Mouse (Mus musculus) lung, embryonic 15.5 days (tissue): ENCODE measurements around the gene Mrpl16. TPM values are rescaled to one million over a fixed set of nuclear protein-coding genes. Genes with fewer than 3 reads are reported as not detected.

Experiments used
- ATAC-seq: fragments of 200-750 bp; cut with Nextera tagmentation; 2 replicates; pipeline ENCODE4 v1.8.0; 2017; ENCODE audit warnings: moderate number of reproducible peaks, borderline replicate concordance; ENCODE audit not compliant: low FRiP score, low TSS enrichment; ENCODE audit errors: extremely low read depth
- H3K27ac ChIP-seq: fragments of 300-500 bp; sonication (generic); 2 replicates; pipeline ENCODE4 v1.5.1; 2015; ENCODE audit warnings: moderate library complexity, mild to moderate bottlenecking, inconsistent platforms
- H3K27me3 ChIP-seq: fragments of 300-500 bp; sonication (generic); 2 replicates; pipeline ENCODE4 v1.6.1; 2015; ENCODE audit warnings: inconsistent platforms
- H3K36me3 ChIP-seq: fragments of 300-500 bp; sonication (generic); 2 replicates; pipeline ENCODE4 v1.6.1; 2015; ENCODE audit warnings: inconsistent platforms
- H3K4me1 ChIP-seq: fragments of 300-500 bp; sonication (generic); 2 replicates; pipeline ENCODE4 v1.6.1; 2015; ENCODE audit warnings: inconsistent platforms
- H3K4me2 ChIP-seq: fragments of 300-500 bp; sonication (generic); 2 replicates; pipeline ENCODE4 v1.6.1; 2015; ENCODE audit warnings: inconsistent platforms, mild to moderate bottlenecking, moderate library complexity
- H3K4me3 ChIP-seq: fragments of 300-500 bp; sonication (generic); 2 replicates; pipeline ENCODE4 v1.5.1; 2015; ENCODE audit warnings: mild to moderate bottlenecking, inconsistent platforms
- H3K9ac ChIP-seq: fragments of 300-500 bp; sonication (generic); 2 replicates; pipeline ENCODE4 v1.6.1; 2015; ENCODE audit warnings: inconsistent platforms
- H3K9me3 ChIP-seq: fragments of 300-500 bp; sonication (generic); 2 replicates; pipeline ENCODE4 v1.6.1; 2016; ENCODE audit warnings: inconsistent platforms
- WGBS: fragments of 180-500 bp; shearing (Covaris S2); methylation state at CpG from one replicate; pipeline ENCODE4 v1.1.7; 2015; 5-methylcytosine and 5-hydroxymethylcytosine counted together
- polyA plus RNA-seq: library from polyadenylated mRNA; unstranded; fragments of >200 nt; fragmentation: Nextera tagmentation; extraction: Ambion mirVana; gene quantifications from 2 replicates; pipeline ENCODE4 v1.2.1, GENCODE M21; 2015

The Mrpl16 gene
- polyA plus RNA-seq, 1 experiment from 2014 or later = 46.2 TPM

DNA sequence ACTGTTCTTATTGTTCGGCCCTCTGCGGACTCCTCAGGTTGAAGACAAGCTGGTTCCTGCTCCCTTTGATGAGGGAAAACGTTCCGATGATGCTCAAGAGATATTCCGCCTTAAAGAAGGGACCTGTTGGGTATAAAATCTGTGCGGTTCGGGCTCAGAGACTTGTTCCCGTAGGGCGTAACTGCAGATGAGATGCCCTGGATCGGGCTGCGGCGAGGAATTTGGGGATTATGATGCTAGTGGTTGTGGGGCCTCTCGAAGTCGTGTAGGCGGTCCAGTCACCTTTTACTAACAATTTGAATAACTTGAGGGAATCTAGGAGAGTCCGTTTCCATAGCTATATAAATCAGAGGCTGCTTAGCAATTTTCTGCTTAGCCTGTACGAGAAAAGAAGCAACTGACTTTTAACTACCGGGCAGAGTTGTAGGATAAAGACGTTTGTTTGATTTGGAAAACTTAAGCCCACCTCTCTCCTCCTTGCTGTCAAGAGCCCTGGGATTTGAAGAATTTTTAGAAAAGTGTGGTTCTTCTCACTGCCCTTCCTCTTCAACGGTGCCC is 49.0 kb downstream of the Mrpl16 start, which contains the start of gene Stx3:
TSS of gene Stx3 (minus strand) at position 261 of the 558 bp plus-strand sequence.
- Histone ChIP-seq H3K4me3 (peak within 1 kb of the TSS; percentile 76), H3K4me1 (peaks cover 16% of the 10 kb centered on the region), H3K9ac (peak within 1 kb of the TSS; percentile 77), H3K9me3 (no peaks in the 10 kb centered on the region), H3K36me3 (no peaks in the 10 kb centered on the region), H3K27me3 (peaks cover 8% of the 10 kb centered on the region; the same call in 1 of the 2 replicates), H3K4me2 (peak within 1 kb of the TSS; percentile 93), H3K27ac (peak within 1 kb of the TSS; percentile 70)
- no peak for ATAC-seq
- under 1% methylated on average over 20 of the region's 20 CpGs for WGBS

DNA sequence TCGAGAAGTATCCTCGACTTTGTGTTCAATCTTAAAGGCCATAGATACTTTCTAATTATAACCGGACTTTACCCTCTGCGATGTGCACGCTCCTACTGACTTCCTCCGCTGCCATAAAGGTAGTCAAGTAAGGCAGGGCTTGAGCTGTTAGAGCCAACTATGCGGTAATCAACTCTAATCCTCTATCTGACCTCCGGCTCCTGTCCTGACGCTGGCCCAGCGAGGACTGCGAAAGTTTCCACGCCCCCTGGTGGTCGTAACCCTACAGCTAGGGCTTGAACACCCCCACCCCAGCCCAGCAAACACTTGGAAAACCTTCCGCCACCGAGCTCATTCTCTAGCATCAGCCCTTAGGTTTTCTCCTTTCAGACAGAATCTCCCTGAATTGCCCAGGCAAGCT is 49.6 kb downstream of the Mrpl16 start:
- H3K4me3 ChIP-seq = peak overlapping the region; percentile 76
- H3K4me2 ChIP-seq = peak overlapping the region; percentile 93
- peaks cover 8% of the 10 kb centered on the region; the same call in 1 of the 2 replicates for H3K27me3 ChIP-seq
- H3K27ac ChIP-seq = no peak overlapping the region
- peak; percentile 71; the same call in 1 of the 2 replicates for ATAC-seq
- H3K9me3 ChIP-seq = no peaks in the 10 kb centered on the region
- H3K9ac ChIP-seq = no peak overlapping the region
- under 1% methylated on average over 15 of the region's 15 CpGs for WGBS
- peaks cover 16% of the 10 kb centered on the region for H3K4me1 ChIP-seq
- H3K36me3 ChIP-seq = no peaks in the 10 kb centered on the region

DNA sequence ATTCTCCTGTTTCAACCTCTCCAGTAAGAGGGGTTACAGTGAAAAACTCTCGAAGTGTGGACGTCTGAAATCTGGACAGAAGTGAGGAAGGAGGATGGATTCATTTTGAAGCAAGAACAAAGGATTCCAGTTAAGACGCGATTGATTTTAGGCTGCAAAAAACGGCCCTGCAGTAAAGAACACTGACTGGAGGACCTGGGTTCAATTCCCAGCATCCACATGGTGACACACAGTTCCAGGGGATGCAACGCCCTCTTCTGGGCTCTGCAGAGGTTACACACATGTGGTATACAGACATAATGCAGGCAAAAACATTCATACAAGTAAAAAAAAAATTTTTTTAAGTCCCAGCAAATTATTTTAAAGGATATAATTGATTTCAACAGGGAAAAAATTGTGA is 50.0 kb downstream of the Mrpl16 start:
- Histone ChIP-seq H3K4me2 (peak overlapping the region; percentile 93), H3K27me3 (peaks cover 8% of the 10 kb centered on the region; the same call in 1 of the 2 replicates), H3K9ac (no peak overlapping the region), H3K9me3 (no peaks in the 10 kb centered on the region), H3K36me3 (no peaks in the 10 kb centered on the region), H3K27ac (no peak overlapping the region), H3K4me1 (peaks cover 16% of the 10 kb centered on the region), H3K4me3 (peak overlapping the region; percentile 76; the same call in 1 of the 2 replicates)
- 24% methylated on average over 6 of the region's 6 CpGs for WGBS
- ATAC-seq = no peak

DNA sequence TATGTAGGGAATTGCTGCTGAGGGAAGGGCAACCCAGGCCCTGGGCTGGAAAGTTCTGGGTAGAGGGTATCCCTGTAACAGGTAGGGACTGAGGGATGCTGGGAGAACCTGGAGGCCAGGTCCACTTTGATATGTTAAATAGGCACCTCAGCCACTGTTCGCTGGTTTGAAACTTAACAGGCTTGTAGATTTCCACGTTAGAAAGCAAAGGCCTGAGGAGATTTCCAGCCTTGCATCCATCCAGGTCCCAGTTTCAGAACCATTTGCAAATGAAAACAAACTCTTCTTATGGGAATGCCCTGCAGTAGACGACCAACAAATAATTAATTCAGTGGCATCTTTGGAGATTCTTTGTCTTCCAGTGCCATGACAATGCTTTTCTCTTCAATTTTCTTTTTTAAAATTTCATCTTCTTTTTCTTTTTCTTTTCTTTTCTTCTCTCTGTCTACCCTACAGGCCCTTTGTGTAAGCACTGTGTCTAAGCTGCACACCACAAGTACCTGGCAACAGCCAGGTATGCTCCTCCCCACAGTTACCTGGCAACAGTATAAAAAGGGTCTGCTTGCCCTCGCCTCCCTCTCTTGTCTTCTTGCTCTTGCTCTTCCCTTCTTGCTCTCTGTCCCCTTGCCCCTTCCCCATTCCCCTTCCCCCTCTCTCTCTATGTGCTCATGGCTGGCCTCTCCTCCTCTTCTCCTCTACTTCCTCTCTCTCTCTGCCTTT is 53.3 kb downstream of the Mrpl16 start:
- Histone ChIP-seq H3K4me2 (no peak overlapping the region), H3K27me3 (peaks cover under 1% of the 10 kb centered on the region; the same call in 1 of the 2 replicates), H3K9ac (no peak overlapping the region), H3K27ac (no peak overlapping the region), H3K4me1 (peaks cover 7% of the 10 kb centered on the region; the same call in 1 of the 2 replicates), H3K9me3 (no peaks in the 10 kb centered on the region), H3K36me3 (no peaks in the 10 kb centered on the region), H3K4me3 (no peak overlapping the region)
- ATAC-seq = no peak
- WGBS = 34% methylated on average over 4 of the region's 4 CpGs

Other genes starting within 250 kb of the Mrpl16 start
- 1.2 and 1.4 TPM in 2 replicates for gene Ms4a4d, start 233.6 kb upstream of the Mrpl16 start, polyA plus RNA-seq
- 4.6 and 6.4 TPM in 2 replicates for gene Ms4a6d, start 165.5 kb upstream of the Mrpl16 start, polyA plus RNA-seq
- 0.17 and 0.23 TPM in 2 replicates for gene Ms4a2, start 146.7 kb upstream of the Mrpl16 start, polyA plus RNA-seq
- 0.19 TPM in 1 of 2 replicates, not detected in the other for gene Ms4a3, start 129.5 kb upstream of the Mrpl16 start, polyA plus RNA-seq
- gene Oosp2, start 109.8 kb upstream of the Mrpl16 start, polyA plus RNA-seq = not detected in 2 replicates
- gene Oosp1, start 79.2 kb upstream of the Mrpl16 start, polyA plus RNA-seq = not detected in 2 replicates
- not detected in 2 replicates for gene Oosp3, start 73.3 kb upstream of the Mrpl16 start, polyA plus RNA-seq
- gene Gif, start 22.8 kb upstream of the Mrpl16 start, polyA plus RNA-seq = 0.70 and 0.71 TPM in 2 replicates
- 17.0 and 17.6 TPM in 2 replicates for gene Stx3, start 49.0 kb downstream of the Mrpl16 start, polyA plus RNA-seq
- not detected in 2 replicates for gene Olfr1417, start 68.8 kb downstream of the Mrpl16 start, polyA plus RNA-seq
- not detected in 2 replicates for gene Olfr1418, start 90.7 kb downstream of the Mrpl16 start, polyA plus RNA-seq
- gene Olfr1419, start 104.7 kb downstream of the Mrpl16 start, polyA plus RNA-seq = not detected in 2 replicates
- 0.10 TPM in 1 of 2 replicates, not detected in the other for gene Olfr1420, start 116.2 kb downstream of the Mrpl16 start, polyA plus RNA-seq
- 15.9 and 17.4 TPM in 2 replicates for gene Patl1, start 142.0 kb downstream of the Mrpl16 start, polyA plus RNA-seq
- gene Osbp, start 195.6 kb downstream of the Mrpl16 start, polyA plus RNA-seq = 3.6 and 3.9 TPM in 2 replicates